20 mouse cellular contexts compared by ENCODE assay signal in the genomic region with DNA sequence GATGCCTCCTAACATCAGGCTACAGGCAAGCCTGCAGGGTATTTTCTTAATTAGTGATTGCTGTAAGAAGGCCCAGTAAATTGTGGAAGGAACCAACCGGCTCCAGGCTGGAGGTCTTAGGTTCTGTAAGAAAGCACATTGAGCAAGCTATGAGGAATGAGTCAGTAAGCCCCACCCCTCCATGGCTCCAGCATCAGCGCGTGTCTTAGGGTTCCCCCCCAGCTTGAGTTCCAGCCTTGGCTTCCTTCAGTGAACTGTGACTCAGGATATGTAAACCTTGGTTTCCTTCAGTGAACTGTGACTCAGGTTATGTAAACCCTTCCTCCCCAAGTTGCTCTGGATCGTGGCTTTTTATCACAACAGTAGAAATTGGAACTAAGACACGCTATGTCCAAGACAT. TPM values are rescaled to one million over a fixed set of nuclear protein-coding genes. Genes with fewer than 3 reads are reported as not detected.
DNase-seq lines count a peak whose midpoint lies in the region; ATAC-seq lines count a peak whose summit lies in the region.
"Had no signal": no experiment of that assay in that cellular context is flagged by ENCODE, and none has a peak within 500 bp of the region (broad histone marks: within the 10 kb centered on the region; RNA-seq: fewer than 3 reads in every experiment).

No protein-coding gene starts in this region.

- no peak overlapping the region for H3K4me2 ChIP-seq in kidney, embryonic 16.5 days (replicated peaks; ENCODE audit: low read depth, low read length)
- H3K4me2 ChIP-seq in neural tube, embryonic 15.5 days, result no peak overlapping the region
- H3K4me2 ChIP-seq: intestine, embryonic 15.5 days; liver, embryonic 12.5 days; neural tube, embryonic 12.5 days had no signal

- H3K36me3 ChIP-seq in kidney, embryonic 16.5 days (ENCODE audit: insufficient read depth, low read length), result no peaks in the 10 kb centered on the region
- no peaks in the 10 kb centered on the region for H3K36me3 ChIP-seq in neural tube, embryonic 15.5 days
- H3K36me3 ChIP-seq: intestine, embryonic 15.5 days; liver, embryonic 12.5 days; neural tube, embryonic 12.5 days had no signal

- no peak overlapping the region for H3K9ac ChIP-seq in kidney, embryonic 16.5 days (replicated peaks; ENCODE audit: low read length)
- H3K9ac ChIP-seq in neural tube, embryonic 15.5 days (replicated peaks), result no peak overlapping the region
- H3K9ac ChIP-seq: intestine, embryonic 15.5 days; liver, embryonic 12.5 days; neural tube, embryonic 12.5 days had no signal

- no peaks in the 10 kb centered on the region for H3K4me1 ChIP-seq in kidney, embryonic 16.5 days (ENCODE audit: insufficient read depth, low read length)
- H3K4me1 ChIP-seq in neural tube, embryonic 15.5 days, result no peaks in the 10 kb centered on the region
- H3K4me1 ChIP-seq: intestine, embryonic 15.5 days; liver, embryonic 12.5 days; neural tube, embryonic 12.5 days had no signal

- H3K4me3 ChIP-seq in kidney, embryonic 16.5 days (ENCODE audit: low read length), result no peak overlapping the region
- no peak overlapping the region for H3K4me3 ChIP-seq in neural tube, embryonic 15.5 days (replicated peaks)
- H3K4me3 ChIP-seq: intestine, embryonic 15.5 days; liver, embryonic 12.5 days; neural tube, embryonic 12.5 days had no signal

- H3K27ac ChIP-seq in kidney, embryonic 16.5 days (ENCODE audit: low read length), result no peak overlapping the region
- H3K27ac ChIP-seq in neural tube, embryonic 15.5 days (replicated peaks), result no peak overlapping the region
- H3K27ac ChIP-seq: intestine, embryonic 15.5 days; liver, embryonic 12.5 days; macrophage; neural tube, embryonic 12.5 days had no signal

- peaks cover 24% of the 10 kb centered on the region for H3K27me3 ChIP-seq in kidney, embryonic 16.5 days (ENCODE audit: insufficient read depth, low read length)
- H3K27me3 ChIP-seq in neural tube, embryonic 15.5 days (replicated peaks), result no peaks in the 10 kb centered on the region
- H3K27me3 ChIP-seq: intestine, embryonic 15.5 days; liver, embryonic 12.5 days; neural tube, embryonic 12.5 days had no signal

- WGBS in kidney, embryonic 16.5 days, result 31% methylated on average over 5 of the region's 5 CpGs
- WGBS in neural tube, embryonic 15.5 days, result 82% methylated on average over 5 of the region's 5 CpGs

- peak; percentile 39; the same call in 1 of the 2 replicates for ATAC-seq in kidney, embryonic 16.5 days (ENCODE audit: low FRiP score, low TSS enrichment)
- no peak for ATAC-seq in neural tube, embryonic 15.5 days (ENCODE audit: low FRiP score)
- ATAC-seq: forebrain, embryonic 16.5 days; intestine, embryonic 15.5 days; liver, embryonic 12.5 days had no signal

- H3K9me3 ChIP-seq in kidney, embryonic 16.5 days (ENCODE audit: low read length), result no peaks in the 10 kb centered on the region
- H3K9me3 ChIP-seq in neural tube, embryonic 15.5 days (replicated peaks), result no peaks in the 10 kb centered on the region
- H3K9me3 ChIP-seq: intestine, embryonic 15.5 days; liver, embryonic 12.5 days; neural tube, embryonic 12.5 days had no signal

- DNase-seq in kidney, postnatal 14 days, result no peak
- peak; percentile 79 for DNase-seq in 3T3-L1 (ENCODE audit: low read depth, low spot score)
- DNase-seq in Muller cell, postnatal 12 days (ENCODE audit: inconsistent ontology term), result peak; percentile 20
- peak; percentile 9 for DNase-seq in lung, postnatal 36 days
- DNase-seq in cerebellum, adult 9-11 months, result no peak
- DNase-seq in heart, postnatal 4 days, result no peak
- DNase-seq: cerebellum, postnatal 14 days; gastrocnemius, postnatal 36 days; left cerebral cortex, postnatal 4 days; midbrain, embryonic 14.5 days; right cerebral cortex, postnatal 4 days; thymus, adult 2 months had no signal

RNA-seq across cellular contexts. Expression of gene Tmem266, which starts 35.3 kb away (rescaled TPM):
- polyA plus RNA-seq in kidney, embryonic 16.5 days (2015; fragmentation: Nextera tagmentation; extraction: Ambion mirVana), result 0.32 and 0.47 TPM in 2 replicates
- 5.0 and 5.4 TPM in 2 replicates for polyA plus RNA-seq in neural tube, embryonic 15.5 days (2015; fragmentation: Nextera tagmentation; extraction: Ambion mirVana)
- under 1 TPM; 0.83 TPM for total RNA-seq in heart, postnatal 4 days (2021)
- polyA plus RNA-seq: heart, embryonic 14.5 days; liver, embryonic 12.5 days had no signal

RNA-seq across cellular contexts. Expression of gene Nrg4, which starts 35.3 kb away (rescaled TPM):
- polyA plus RNA-seq in kidney, embryonic 16.5 days (2015; fragmentation: Nextera tagmentation; extraction: Ambion mirVana), result 0.71 and 0.95 TPM in 2 replicates
- 1.4 TPM in 2 replicates for polyA plus RNA-seq in neural tube, embryonic 15.5 days (2015; fragmentation: Nextera tagmentation; extraction: Ambion mirVana)
- total RNA-seq in heart, postnatal 4 days (2021), result 1 to 10 TPM in 1 of 2 experiments, under 1 TPM in 1; 0.71 to 1.2 TPM

Comparison
In these comparisons a context has a peak if more than half of its experiments do, and no peak if none do; other contexts are left out.
1. DNase-seq: peak in 3T3-L1 (single experiment), Muller cell, postnatal 12 days (single experiment) and lung, postnatal 36 days (single experiment); none in kidney, postnatal 14 days (single experiment), cerebellum, adult 9-11 months (single experiment) and heart, postnatal 4 days (single experiment).